Mouse (Mus musculus): ENCODE results near the gene G430095P16Rik. TPM values are rescaled to one million over a fixed set of nuclear protein-coding genes. Genes with fewer than 3 reads are reported as not detected.
A peak's percentile ranks its signal among the peaks of the same experiment; 100 is the strongest.

The G430095P16Rik gene
- polyA plus RNA-seq, 1 experiment from 2014 or later = 2.6 TPM

DNA sequence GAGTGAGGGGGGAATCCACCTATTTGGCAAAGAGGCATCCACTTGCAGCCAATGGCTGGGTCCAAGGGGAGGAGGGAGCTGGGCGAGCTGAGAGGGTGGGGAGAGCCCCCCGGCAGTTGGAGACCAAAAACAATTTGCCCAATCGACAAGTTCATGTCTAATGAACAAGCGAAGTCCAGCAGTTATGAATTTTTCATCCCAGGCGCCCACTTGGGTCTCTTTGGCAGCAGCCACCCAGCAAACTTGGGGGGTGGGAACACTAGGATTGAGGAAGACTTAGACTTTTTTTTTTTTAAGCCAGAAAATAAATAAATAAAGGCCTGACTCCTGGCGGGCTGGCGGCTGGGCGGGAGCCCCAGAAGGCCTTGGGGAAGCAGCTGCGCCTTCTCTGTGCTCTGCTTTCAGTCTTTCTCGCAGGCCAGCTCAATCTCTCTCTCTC lies 51.7 kb downstream of the G430095P16Rik start:
- 5% methylated on average over 10 of the region's 10 CpGs for WGBS
- H3K36me3 ChIP-seq (ENCODE audit: control insufficient read depth, insufficient read depth, low read length) = no peaks in the 10 kb centered on the region
- H3K9ac ChIP-seq (ENCODE audit: low read depth, low read length) = no peak overlapping the region; the same call in 1 of the 2 replicates
- peak overlapping the region; percentile 40 for H3K4me2 ChIP-seq (ENCODE audit: low read depth, low read length)
- peak; percentile 57 for ATAC-seq
- peak overlapping the region; percentile 54 for H3K27ac ChIP-seq (ENCODE audit: low read length)
- no peaks in the 10 kb centered on the region for H3K9me3 ChIP-seq (ENCODE audit: control insufficient read depth, low read length)
- H3K27me3 ChIP-seq (replicated peaks; ENCODE audit: control insufficient read depth, insufficient read depth, low read length) = peaks cover 56% of the 10 kb centered on the region
- peaks cover 40% of the 10 kb centered on the region for H3K4me1 ChIP-seq (ENCODE audit: control insufficient read depth, insufficient read depth, low read length)
- H3K4me3 ChIP-seq (ENCODE audit: low read length) = no peak overlapping the region

DNA sequence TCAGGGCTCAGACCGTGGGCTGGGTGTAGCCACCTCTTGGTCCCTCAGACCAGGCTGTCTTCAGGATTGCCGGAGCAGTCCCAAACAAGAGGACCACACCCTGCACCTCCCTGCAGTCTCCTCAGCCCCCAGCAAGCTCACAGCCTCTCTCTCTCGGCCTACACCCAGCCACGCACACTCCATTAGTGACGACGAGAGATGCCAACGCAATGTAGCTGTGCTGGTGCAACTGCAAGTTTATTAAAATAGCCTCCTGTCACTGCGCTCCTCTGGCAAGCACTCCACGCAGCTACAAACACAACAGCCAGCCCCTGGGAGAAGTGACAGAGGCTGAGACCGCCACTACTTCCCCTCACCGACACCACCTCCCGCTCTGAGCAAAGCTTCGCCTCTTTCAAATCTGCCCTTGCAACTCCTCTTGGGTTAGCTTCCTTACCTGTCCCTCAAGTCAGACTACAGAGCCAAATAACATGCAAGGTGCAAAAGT lies 52.3 kb downstream of the G430095P16Rik start:
- Histone ChIP-seq H3K27ac (ENCODE audit: low read length) (peak overlapping the region; percentile 78), H3K36me3 (ENCODE audit: control insufficient read depth, insufficient read depth, low read length) (no peaks in the 10 kb centered on the region), H3K27me3 (replicated peaks; ENCODE audit: control insufficient read depth, insufficient read depth, low read length) (peaks cover 61% of the 10 kb centered on the region), H3K9me3 (ENCODE audit: control insufficient read depth, low read length) (no peaks in the 10 kb centered on the region), H3K4me2 (ENCODE audit: low read depth, low read length) (peak overlapping the region; percentile 40), H3K9ac (ENCODE audit: low read depth, low read length) (peak overlapping the region; percentile 48), H3K4me3 (ENCODE audit: low read length) (no peak overlapping the region; the same call in 1 of the 2 replicates), H3K4me1 (ENCODE audit: control insufficient read depth, insufficient read depth, low read length) (peaks cover 39% of the 10 kb centered on the region)
- WGBS = 15% methylated on average over 13 of the region's 13 CpGs
- peak; percentile 16; the same call in 1 of the 2 replicates for ATAC-seq

DNA sequence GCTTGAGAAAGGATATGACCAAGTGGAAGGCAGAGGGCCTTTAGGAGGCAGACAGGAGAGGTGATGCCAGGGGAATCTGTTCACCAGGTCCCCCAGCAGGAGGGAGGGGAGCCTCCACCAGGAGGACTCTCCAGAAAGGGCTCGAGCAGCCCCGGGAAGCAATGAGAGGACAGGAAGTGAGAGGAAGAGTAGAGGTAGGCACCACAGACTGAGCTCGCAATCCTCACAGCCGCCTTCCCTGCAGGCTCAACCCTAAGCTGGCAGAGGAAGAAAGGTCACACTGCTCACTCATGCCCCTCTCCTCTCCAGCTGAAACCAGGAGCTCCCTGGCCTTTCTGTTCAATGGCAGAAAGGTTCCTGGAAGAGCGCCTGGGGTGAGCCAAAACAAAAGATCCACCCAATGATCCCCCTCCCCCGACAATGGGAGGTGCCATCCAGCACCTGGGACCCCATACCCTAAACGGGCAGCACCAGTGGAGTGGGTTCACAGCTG lies 52.9 kb downstream of the G430095P16Rik start:
- no peak for ATAC-seq
- H3K9me3 ChIP-seq (ENCODE audit: control insufficient read depth, low read length) = no peaks in the 10 kb centered on the region
- H3K4me1 ChIP-seq (ENCODE audit: control insufficient read depth, insufficient read depth, low read length) = peaks cover 37% of the 10 kb centered on the region
- no peak overlapping the region for H3K4me3 ChIP-seq (ENCODE audit: low read length)
- 18% methylated on average over 7 of the region's 7 CpGs for WGBS
- peaks cover 63% of the 10 kb centered on the region for H3K27me3 ChIP-seq (replicated peaks; ENCODE audit: control insufficient read depth, insufficient read depth, low read length)
- peak overlapping the region; percentile 78 for H3K27ac ChIP-seq (ENCODE audit: low read length)
- H3K4me2 ChIP-seq (ENCODE audit: low read depth, low read length) = no peak overlapping the region
- peak overlapping the region; percentile 48; the same call in 1 of the 2 replicates for H3K9ac ChIP-seq (ENCODE audit: low read depth, low read length)
- H3K36me3 ChIP-seq (ENCODE audit: control insufficient read depth, insufficient read depth, low read length) = no peaks in the 10 kb centered on the region

Other genes with a start within 250 kb of the G430095P16Rik start
- 77.7 and 78.7 TPM in 2 replicates for gene Ier2, start 60.2 kb upstream of the G430095P16Rik start, polyA plus RNA-seq (2015; fragmentation: Nextera tagmentation; extraction: Ambion mirVana)
- 60.0 and 67.1 TPM in 2 replicates for gene Trmt1, start 36.7 kb upstream of the G430095P16Rik start, polyA plus RNA-seq (2015; fragmentation: Nextera tagmentation; extraction: Ambion mirVana)
- gene Nacc1, start 35.1 kb upstream of the G430095P16Rik start, polyA plus RNA-seq (2015; fragmentation: Nextera tagmentation; extraction: Ambion mirVana) = 11.0 and 14.8 TPM in 2 replicates
- gene Lyl1, start 21.6 kb upstream of the G430095P16Rik start, polyA plus RNA-seq (2015; fragmentation: Nextera tagmentation; extraction: Ambion mirVana) = 4.9 and 5.0 TPM in 2 replicates
- 9.7 and 11.8 TPM in 2 replicates for gene Nfix, start 77.3 kb downstream of the G430095P16Rik start, polyA plus RNA-seq (2015; fragmentation: Nextera tagmentation; extraction: Ambion mirVana)
- gene Dand5, start 99.8 kb downstream of the G430095P16Rik start, polyA plus RNA-seq (2015; fragmentation: Nextera tagmentation; extraction: Ambion mirVana) = 4.2 and 4.4 TPM in 2 replicates
- gene Gadd45gip1, start 108.5 kb downstream of the G430095P16Rik start, polyA plus RNA-seq (2015; fragmentation: Nextera tagmentation; extraction: Ambion mirVana) = 61.8 and 63.4 TPM in 2 replicates
- gene Rad23a, start 117.7 kb downstream of the G430095P16Rik start, polyA plus RNA-seq (2015; fragmentation: Nextera tagmentation; extraction: Ambion mirVana) = 109 and 115 TPM in 2 replicates
- 1,204 and 1,241 TPM in 2 replicates for gene Calr, start 123.9 kb downstream of the G430095P16Rik start, polyA plus RNA-seq (2015; fragmentation: Nextera tagmentation; extraction: Ambion mirVana)
- gene Farsa, start 134.0 kb downstream of the G430095P16Rik start, polyA plus RNA-seq (2015; fragmentation: Nextera tagmentation; extraction: Ambion mirVana) = 86.0 and 91.7 TPM in 2 replicates
- 39.5 and 45.4 TPM in 2 replicates for gene Syce2, start 149.1 kb downstream of the G430095P16Rik start, polyA plus RNA-seq (2015; fragmentation: Nextera tagmentation; extraction: Ambion mirVana)
- gene Gcdh, start 170.9 kb downstream of the G430095P16Rik start, polyA plus RNA-seq (2015; fragmentation: Nextera tagmentation; extraction: Ambion mirVana) = 53.3 and 53.8 TPM in 2 replicates
- 4.9 and 10.3 TPM in 2 replicates for gene Klf1, start 178.9 kb downstream of the G430095P16Rik start, polyA plus RNA-seq (2015; fragmentation: Nextera tagmentation; extraction: Ambion mirVana)
- 7.3 and 10.2 TPM in 2 replicates for gene Dnase2a, start 185.6 kb downstream of the G430095P16Rik start, polyA plus RNA-seq (2015; fragmentation: Nextera tagmentation; extraction: Ambion mirVana)
- 1.2 and 1.6 TPM in 2 replicates for gene Mast1, start 214.4 kb downstream of the G430095P16Rik start, polyA plus RNA-seq (2015; fragmentation: Nextera tagmentation; extraction: Ambion mirVana)
- 0.18 and 0.24 TPM in 2 replicates for gene Rtbdn, start 224.0 kb downstream of the G430095P16Rik start, polyA plus RNA-seq (2015; fragmentation: Nextera tagmentation; extraction: Ambion mirVana)
- gene Gm49661, start 246.4 kb downstream of the G430095P16Rik start, polyA plus RNA-seq (2015; fragmentation: Nextera tagmentation; extraction: Ambion mirVana) = not detected in 2 replicates
- gene Prdx2, start 246.6 kb downstream of the G430095P16Rik start, polyA plus RNA-seq (2015; fragmentation: Nextera tagmentation; extraction: Ambion mirVana) = 533 and 590 TPM in 2 replicates
- gene Rnaseh2a, start 246.8 kb downstream of the G430095P16Rik start, polyA plus RNA-seq (2015; fragmentation: Nextera tagmentation; extraction: Ambion mirVana) = 102 and 120 TPM in 2 replicates

All from intestine, embryonic 16.5 days (tissue).